Mouse (Mus musculus) embryonic fibroblast, embryonic 13.5 days (primary cell): ENCODE data around the gene Nmnat2. TPM values are rescaled to one million over a fixed set of nuclear protein-coding genes. Genes with fewer than 3 reads are reported as not detected.

Source experiments
- H3K27ac ChIP-seq: 2 replicates; pipeline ENCODE4 v1.5.1; 2012; ENCODE audit warnings: low read length, control low read depth, inconsistent platforms; ENCODE audit not compliant: insufficient read depth
- H3K4me1 ChIP-seq: 2 replicates; pipeline ENCODE4 v1.6.1; 2011; ENCODE audit warnings: low read length; ENCODE audit not compliant: control insufficient read depth, insufficient read depth
- H3K4me3 ChIP-seq: 2 replicates; pipeline ENCODE4 v1.5.1; 2011; ENCODE audit warnings: mild to moderate bottlenecking, control low read depth, low read length; ENCODE audit not compliant: insufficient read depth
- CTCF ChIP-seq: IDR thresholded peaks from 2 replicates; pipeline ENCODE4 v1.5.1; 2011; ENCODE audit warnings: mild to moderate bottlenecking, control low read depth, low read length, moderate library complexity, borderline replicate concordance; ENCODE audit not compliant: insufficient read depth
- POLR2A ChIP-seq: IDR thresholded peaks from 2 replicates; pipeline ENCODE4 v1.6.1; 2011; ENCODE audit warnings: low read depth, mild to moderate bottlenecking, control low read depth, low read length, moderate library complexity
- polyA plus RNA-seq: library from polyadenylated mRNA; stranded (reverse); fragments of >200 nt; gene quantifications from 2 replicates; pipeline ENCODE4 v1.2.4, GENCODE M21; 2011; ENCODE audit warnings: low read depth; ENCODE audit not compliant: missing spikeins, insufficient read length

The Nmnat2 gene
- polyA plus RNA-seq, 1 experiment, result 26.7 TPM

GRCm38 (mm10) chr1:153033145-153033908 lies 78.5 kb downstream of the Nmnat2 start:
- TF ChIP-seq POLR2A, result no peak
- TF ChIP-seq CTCF, result no peak

GRCm38 (mm10) chr1:153034064-153034463 lies 79.3 kb downstream of the Nmnat2 start:
- Histone ChIP-seq H3K4me3 (no peak overlapping the region), H3K4me1 (no peaks in the 10 kb centered on the region), H3K27ac (no peak overlapping the region)
- no peak for TF ChIP-seq POLR2A
- no peak for TF ChIP-seq CTCF

More at GRCm38 (mm10) chr1:153033145-153033908, 78.5 kb downstream of the Nmnat2 start:
- Histone ChIP-seq H3K4me1 (no peaks in the 10 kb centered on the region), H3K27ac (no peak overlapping the region), H3K4me3 (no peak overlapping the region)

GRCm38 (mm10) chr1:153035328-153035944 lies 80.6 kb downstream of the Nmnat2 start:
- Histone ChIP-seq H3K27ac (no peak overlapping the region), H3K4me1 (no peaks in the 10 kb centered on the region), H3K4me3 (no peak overlapping the region)
- peak; percentile 27; the same call in 1 of the 2 replicates for TF ChIP-seq CTCF
- TF ChIP-seq POLR2A, result no peak

GRCm38 (mm10) chr1:153037353-153038345 lies 82.9 kb downstream of the Nmnat2 start:
- no peak overlapping the region for H3K4me3 ChIP-seq
- H3K4me1 ChIP-seq, result no peaks in the 10 kb centered on the region
- TF ChIP-seq CTCF (no peak), POLR2A (no peak)
- no peak overlapping the region for H3K27ac ChIP-seq

GRCm38 (mm10) chr1:153040091-153040490 lies 85.3 kb downstream of the Nmnat2 start:
- H3K27ac ChIP-seq, result no peak overlapping the region
- no peak overlapping the region for H3K4me3 ChIP-seq
- no peaks in the 10 kb centered on the region for H3K4me1 ChIP-seq
- TF ChIP-seq CTCF (no peak), POLR2A (no peak)

GRCm38 (mm10) chr1:153041046-153041445 lies 86.3 kb downstream of the Nmnat2 start:
- no peak overlapping the region for H3K4me3 ChIP-seq
- no peak overlapping the region for H3K27ac ChIP-seq
- no peaks in the 10 kb centered on the region for H3K4me1 ChIP-seq
- TF ChIP-seq POLR2A, result no peak
- no peak for TF ChIP-seq CTCF

- Histone ChIP-seq H3K4me3 (no peak overlapping the region), H3K27ac (no peak overlapping the region), H3K4me1 (no peaks in the 10 kb centered on the region)
- TF ChIP-seq CTCF (no peak), POLR2A (no peak)
Observed at GRCm38 (mm10) chr1:153042318-153042717, 87.5 kb downstream of the Nmnat2 start.

GRCm38 (mm10) chr1:153043332-153043731 lies 88.5 kb downstream of the Nmnat2 start:
- Histone ChIP-seq H3K4me3 (no peak overlapping the region), H3K27ac (no peak overlapping the region), H3K4me1 (peaks cover 2% of the 10 kb centered on the region; the same call in 1 of the 2 replicates)
- TF ChIP-seq POLR2A (no peak), CTCF (no peak)

GRCm38 (mm10) chr1:153045368-153045767 lies 90.6 kb downstream of the Nmnat2 start:
- Histone ChIP-seq H3K4me1 (peaks cover 8% of the 10 kb centered on the region; the same call in 1 of the 2 replicates), H3K27ac (no peak overlapping the region), H3K4me3 (no peak overlapping the region)
- TF ChIP-seq CTCF (no peak), POLR2A (no peak)
